Mouse (Mus musculus) megakaryocyte, embryonic 14.5 days (primary cell): ENCODE results near the gene Mrtfa. TPM values are rescaled to one million over a fixed set of nuclear protein-coding genes. Genes with fewer than 3 reads are reported as not detected.

Experiments
- H3K27me3 ChIP-seq: replicated peaks from 2 replicates; pipeline ENCODE3; 2012; ENCODE audit warnings: inconsistent platforms
- H3K36me3 ChIP-seq: replicated peaks from 2 replicates; pipeline ENCODE3; 2012; ENCODE audit warnings: low read length, inconsistent platforms, mixed read lengths
- H3K4me1 ChIP-seq: 2 replicates; pipeline ENCODE4 v1.6.1; 2012; ENCODE audit warnings: inconsistent platforms
- H3K4me3 ChIP-seq: replicated peaks from 2 replicates; pipeline ENCODE3; 2012; ENCODE audit warnings: moderate library complexity, mild to moderate bottlenecking, inconsistent platforms
- H3K9me3 ChIP-seq: 2 replicates; pipeline ENCODE4 v1.6.1; 2012; ENCODE audit warnings: inconsistent platforms
- FLI1 ChIP-seq: IDR thresholded peaks from 2 replicates; pipeline ENCODE4 v1.6.1; 2012; ENCODE audit warnings: low read length, inconsistent platforms, mixed read lengths
- GATA1 ChIP-seq: IDR thresholded peaks from 3 replicates; pipeline ENCODE4 v1.6.1; 2012; ENCODE audit warnings: mixed read lengths, low read length, inconsistent platforms, borderline replicate concordance
- polyA plus RNA-seq: library from polyadenylated mRNA; stranded (reverse); fragments of >175 nt; gene quantifications from 2 replicates; pipeline ENCODE4 v1.2.3, GENCODE M21; 2012; ENCODE audit warnings: low replicate concordance; ENCODE audit not compliant: insufficient read depth

The Mrtfa gene
- polyA plus RNA-seq, 1 experiment, result 138 TPM

DNA sequence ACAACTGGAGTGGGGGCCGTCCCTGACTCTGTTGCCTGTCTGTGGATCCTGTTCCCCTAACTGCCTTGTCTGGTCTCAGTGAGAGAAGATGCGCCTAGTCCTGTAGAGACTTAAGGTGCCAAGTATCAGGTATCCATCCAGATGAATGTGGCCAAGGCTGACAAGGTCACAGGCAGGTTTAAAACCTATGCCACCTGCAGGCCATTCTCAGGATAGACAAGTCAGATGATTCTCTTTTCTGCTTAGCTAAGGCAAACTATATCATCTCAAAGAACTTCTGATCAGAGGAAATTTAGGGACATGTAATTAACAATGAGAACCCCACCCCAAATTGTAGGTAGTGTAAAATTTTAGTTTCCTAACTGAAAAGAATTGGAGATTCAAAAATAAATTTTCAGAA, 129.6 kb downstream of the Mrtfa start:
- no peak overlapping the region for H3K4me3 ChIP-seq

DNA sequence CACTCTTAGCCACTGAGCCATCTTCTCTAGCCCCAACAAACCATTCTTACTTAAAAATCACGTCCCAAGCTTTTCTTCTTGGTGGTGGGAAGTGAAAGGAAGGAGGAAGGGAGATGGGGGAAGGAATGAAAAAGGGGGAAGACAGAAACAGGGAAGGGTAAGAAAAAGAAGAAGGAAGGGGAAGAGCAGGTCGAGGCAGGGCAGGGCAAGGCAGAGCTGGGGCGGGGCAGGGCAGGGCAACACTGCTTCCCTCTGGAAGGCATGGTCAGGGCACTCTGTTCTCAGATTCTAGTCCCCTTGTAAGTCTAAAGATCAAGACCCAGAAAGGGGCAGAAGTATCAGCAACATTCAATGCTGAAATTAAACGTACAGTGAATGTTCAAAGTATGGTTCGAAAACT, 132.8 kb downstream of the Mrtfa start:
- Histone ChIP-seq H3K27me3 (no peaks in the 10 kb centered on the region), H3K36me3 (peaks cover 7% of the 10 kb centered on the region), H3K9me3 (peaks cover 3% of the 10 kb centered on the region; the same call in 1 of the 2 replicates), H3K4me3 (no peak overlapping the region), H3K4me1 (peaks cover 30% of the 10 kb centered on the region)
- TF ChIP-seq FLI1 (no peak), GATA1 (no peak)

More for the DNA sequence above, 129.6 kb downstream of the Mrtfa start:
- peaks cover 31% of the 10 kb centered on the region for H3K4me1 ChIP-seq
- H3K36me3 ChIP-seq, result peaks cover 5% of the 10 kb centered on the region
- peaks cover 3% of the 10 kb centered on the region; the same call in 1 of the 2 replicates for H3K9me3 ChIP-seq
- no peak for TF ChIP-seq FLI1
- no peak for TF ChIP-seq GATA1
- H3K27me3 ChIP-seq, result no peaks in the 10 kb centered on the region

- TF ChIP-seq GATA1 (no peak), FLI1 (no peak)
- Histone ChIP-seq H3K9me3 (peaks cover 3% of the 10 kb centered on the region; the same call in 1 of the 2 replicates), H3K27me3 (no peaks in the 10 kb centered on the region), H3K36me3 (peaks cover 11% of the 10 kb centered on the region), H3K4me1 (peaks cover 35% of the 10 kb centered on the region), H3K4me3 (no peak overlapping the region)
These were observed 135.1 kb downstream of the Mrtfa start for GRCm38 (mm10) chr15:81055488-81055887.

GRCm38 (mm10) chr15:81052491-81052890, 138.1 kb downstream of the Mrtfa start:
- Histone ChIP-seq H3K27me3 (no peaks in the 10 kb centered on the region), H3K4me3 (no peak overlapping the region), H3K4me1 (peaks cover 54% of the 10 kb centered on the region), H3K36me3 (peaks cover 11% of the 10 kb centered on the region), H3K9me3 (peaks cover 3% of the 10 kb centered on the region; the same call in 1 of the 2 replicates)
- TF ChIP-seq GATA1 (no peak), FLI1 (no peak)

- H3K27me3 ChIP-seq, result no peaks in the 10 kb centered on the region
- TF ChIP-seq FLI1 (no peak), GATA1 (no peak)
- H3K4me1 ChIP-seq, result peaks cover 64% of the 10 kb centered on the region
- no peak overlapping the region for H3K4me3 ChIP-seq
- no peaks in the 10 kb centered on the region for H3K9me3 ChIP-seq
- peaks cover 3% of the 10 kb centered on the region for H3K36me3 ChIP-seq
These were observed 140.1 kb downstream of the Mrtfa start for GRCm38 (mm10) chr15:81050488-81050887.

DNA sequence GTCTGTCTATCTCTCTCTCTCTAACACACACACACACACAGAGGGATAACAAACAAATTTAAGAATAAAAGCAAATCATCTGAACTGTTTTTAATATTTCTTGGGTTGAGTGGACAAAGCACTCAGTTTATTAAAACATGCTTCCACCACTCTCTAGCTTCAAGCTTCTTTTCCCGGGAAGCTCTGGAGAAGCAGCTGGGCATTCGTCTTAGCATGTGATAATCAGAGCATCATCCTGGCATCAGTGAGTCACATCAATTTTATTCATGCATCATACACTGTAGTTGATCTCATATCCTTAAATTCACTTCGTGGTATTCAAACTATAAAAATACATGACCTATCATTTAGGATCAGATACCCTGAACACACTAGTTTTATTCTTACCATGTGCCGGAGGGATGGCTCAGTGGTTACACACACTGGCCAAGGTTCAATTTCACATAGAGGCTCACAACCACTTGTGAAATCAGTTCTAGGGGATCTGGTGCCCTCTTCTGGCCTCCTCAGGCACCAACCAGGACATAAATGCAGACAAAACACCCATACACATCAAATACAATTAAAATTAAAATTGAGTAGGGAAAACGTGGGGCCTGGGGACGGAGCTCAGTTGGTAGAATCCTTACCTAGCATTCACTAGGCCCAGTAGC, 141.0 kb downstream of the Mrtfa start:
- H3K27me3 ChIP-seq, result no peaks in the 10 kb centered on the region
- no peak for TF ChIP-seq GATA1
- no peak for TF ChIP-seq FLI1
- H3K4me1 ChIP-seq, result peaks cover 73% of the 10 kb centered on the region
- H3K36me3 ChIP-seq, result peaks cover 3% of the 10 kb centered on the region
- no peak overlapping the region for H3K4me3 ChIP-seq
- H3K9me3 ChIP-seq, result no peaks in the 10 kb centered on the region

- Histone ChIP-seq H3K4me1 (peaks cover 92% of the 10 kb centered on the region), H3K27me3 (no peaks in the 10 kb centered on the region), H3K36me3 (peaks cover 18% of the 10 kb centered on the region), H3K9me3 (no peaks in the 10 kb centered on the region), H3K4me3 (peak overlapping the region; percentile 83)
- TF ChIP-seq GATA1 (peak; percentile 66; the same call in 1 of the 3 replicates), FLI1 (no peak)
These were observed 143.1 kb downstream of the Mrtfa start for GRCm38 (mm10) chr15:81047497-81047896.

- Histone ChIP-seq H3K4me3 (peak overlapping the region; percentile 96), H3K36me3 (peaks cover 27% of the 10 kb centered on the region), H3K4me1 (peaks cover 99% of the 10 kb centered on the region), H3K9me3 (no peaks in the 10 kb centered on the region), H3K27me3 (no peaks in the 10 kb centered on the region)
- TF ChIP-seq FLI1 (no peak), GATA1 (no peak)
These were observed 144.5 kb downstream of the Mrtfa start for GRCm38 (mm10) chr15:81046061-81046460.

DNA sequence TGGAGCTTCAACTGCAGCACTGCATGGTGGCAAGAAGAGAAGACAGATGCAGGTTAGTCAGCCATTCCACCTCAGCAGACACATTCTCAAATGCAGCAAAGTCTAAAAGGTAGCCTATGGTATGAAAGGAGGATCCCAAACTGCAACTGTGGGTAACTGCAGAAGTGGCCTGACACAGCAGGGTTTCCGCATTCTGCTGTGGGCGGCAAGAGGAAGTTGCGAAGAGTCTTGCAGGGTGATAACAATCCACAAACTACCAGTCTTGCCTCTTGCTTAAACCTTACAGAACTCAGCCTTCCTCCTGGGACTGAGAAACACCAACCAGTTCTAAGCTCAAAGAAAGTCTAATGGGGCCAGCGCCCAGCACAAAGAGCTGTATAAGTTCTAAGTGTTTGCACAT, 145.2 kb downstream of the Mrtfa start:
- peak overlapping the region; percentile 96 for H3K4me3 ChIP-seq
- H3K4me1 ChIP-seq, result peaks cover 97% of the 10 kb centered on the region

DNA sequence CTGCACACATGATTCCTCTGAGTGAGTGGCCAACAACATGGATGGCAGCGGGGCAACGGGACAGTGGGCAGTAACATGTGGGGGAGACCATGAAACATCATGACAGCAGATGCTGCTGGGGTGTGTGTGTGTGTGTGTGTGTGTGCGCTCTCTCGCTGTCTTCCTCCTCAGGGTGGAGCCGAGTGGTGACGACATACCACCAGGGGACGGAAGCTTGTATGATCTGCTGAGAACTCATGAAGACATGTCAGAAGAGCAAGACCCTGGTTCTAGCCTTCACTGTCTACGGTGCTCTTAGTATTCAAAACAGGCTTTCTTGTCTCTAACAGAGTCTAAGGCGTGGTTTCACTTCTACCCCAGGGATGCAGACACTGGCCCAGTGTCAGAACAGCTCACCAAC, 146.1 kb downstream of the Mrtfa start:
- H3K4me1 ChIP-seq, result peaks cover 97% of the 10 kb centered on the region
- H3K4me3 ChIP-seq, result peak overlapping the region; percentile 96
- H3K27me3 ChIP-seq, result no peaks in the 10 kb centered on the region
- H3K36me3 ChIP-seq, result peaks cover 36% of the 10 kb centered on the region
- no peak for TF ChIP-seq FLI1
- TF ChIP-seq GATA1, result no peak
- H3K9me3 ChIP-seq, result no peaks in the 10 kb centered on the region

More for the DNA sequence above, 145.2 kb downstream of the Mrtfa start:
- Histone ChIP-seq H3K36me3 (peaks cover 29% of the 10 kb centered on the region), H3K27me3 (no peaks in the 10 kb centered on the region), H3K9me3 (no peaks in the 10 kb centered on the region)
- TF ChIP-seq FLI1, result no peak
- peak; percentile 88 for TF ChIP-seq GATA1
